Mouse (Mus musculus) thymus, adult 2 months (tissue): ENCODE measurements around the gene Col13a1.

Experiments
- CTCF ChIP-seq: fragments of 200-500 bp; IDR thresholded peaks from 2 replicates; pipeline ENCODE4 v1.5.1; 2012; ENCODE audit warnings: mild to moderate bottlenecking, control low read depth, low read length, moderate library complexity, borderline replicate concordance; ENCODE audit not compliant: control insufficient read depth, poor library complexity, insufficient read depth; ENCODE audit errors: extremely low read depth
- POLR2A ChIP-seq: fragments of 200-500 bp; IDR thresholded peaks from 2 replicates; pipeline ENCODE4 v1.6.1; 2012; ENCODE audit warnings: mild to moderate bottlenecking, low read length, control low read depth, moderate library complexity; ENCODE audit not compliant: control insufficient read depth, poor library complexity, insufficient read depth; ENCODE audit errors: extremely low read depth

GRCm38 (mm10) chr10:61978112-61978865 is 619 bp downstream of the Col13a1 start:
- TF ChIP-seq CTCF: no peak
- TF ChIP-seq POLR2A: no peak
